Mouse (Mus musculus): Measurements from ENCODE around the gene Pou2f2. TPM values are rescaled to one million over a fixed set of nuclear protein-coding genes. Genes with fewer than 3 reads are reported as not detected.

The Pou2f2 gene
- polyA plus RNA-seq (2021; fragmentation: Nextera tagmentation), result 0.82 and 0.90 TPM in 2 replicates
- long read RNA-seq, experiment 1, partial matches to known transcripts, result 1 of 2 reads
- long read RNA-seq, experiment 1, other reads (novel, unspliced or antisense), result 1 of 2 reads
- long read RNA-seq, experiment 2, full-length matches to known transcripts, result 4 of 10 reads
- long read RNA-seq, experiment 2, partial matches to known transcripts, result 1 of 10 reads
- long read RNA-seq, experiment 2, other reads (novel, unspliced or antisense), result 5 of 10 reads

GRCm38 (mm10) chr7:25179606-25180161 is at the start of gene Pou2f2:
Pou2f2 (minus strand) TSS chr7:25179726.

GRCm38 (mm10) chr7:25221102-25221883 is 41.8 kb upstream of the Pou2f2 start, which contains the start of gene Zfp526:
Zfp526 (plus strand) TSS chr7:25221425.

DNA sequence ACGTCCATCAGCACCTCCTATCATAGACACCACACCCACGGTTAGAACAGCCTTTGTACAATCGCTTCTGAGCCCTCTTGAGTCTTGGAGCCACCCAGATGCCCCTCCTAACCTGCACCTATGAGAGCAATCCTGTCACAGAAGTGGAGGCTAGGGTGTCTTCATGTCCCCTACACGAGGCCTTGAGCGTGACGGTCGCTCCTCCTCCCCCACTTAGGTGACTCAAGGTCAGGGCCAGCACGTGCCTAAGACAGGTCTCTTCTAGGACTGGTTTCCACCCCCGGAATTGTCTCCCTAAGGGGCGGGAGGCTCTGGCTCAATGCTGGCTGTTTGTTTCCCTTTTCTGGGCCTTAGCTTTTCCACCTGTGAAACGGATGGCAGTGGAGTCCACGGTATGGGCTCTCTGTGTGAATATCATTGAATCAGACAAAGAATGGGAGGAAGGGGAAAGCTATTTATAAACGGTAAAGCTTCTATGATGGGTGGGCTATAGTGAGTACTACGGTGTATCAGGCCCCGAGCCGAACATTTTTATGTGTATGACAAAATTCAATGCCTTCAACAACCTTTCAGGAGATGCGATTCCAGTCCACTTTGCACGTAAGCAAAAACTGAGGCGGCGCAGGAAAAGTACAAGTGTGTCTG is 41.1 kb upstream of the Pou2f2 start, which contains the start of gene Dedd2:
Dedd2 (minus strand) TSS at position 159 of the 645 bp plus-strand sequence.

DNA sequence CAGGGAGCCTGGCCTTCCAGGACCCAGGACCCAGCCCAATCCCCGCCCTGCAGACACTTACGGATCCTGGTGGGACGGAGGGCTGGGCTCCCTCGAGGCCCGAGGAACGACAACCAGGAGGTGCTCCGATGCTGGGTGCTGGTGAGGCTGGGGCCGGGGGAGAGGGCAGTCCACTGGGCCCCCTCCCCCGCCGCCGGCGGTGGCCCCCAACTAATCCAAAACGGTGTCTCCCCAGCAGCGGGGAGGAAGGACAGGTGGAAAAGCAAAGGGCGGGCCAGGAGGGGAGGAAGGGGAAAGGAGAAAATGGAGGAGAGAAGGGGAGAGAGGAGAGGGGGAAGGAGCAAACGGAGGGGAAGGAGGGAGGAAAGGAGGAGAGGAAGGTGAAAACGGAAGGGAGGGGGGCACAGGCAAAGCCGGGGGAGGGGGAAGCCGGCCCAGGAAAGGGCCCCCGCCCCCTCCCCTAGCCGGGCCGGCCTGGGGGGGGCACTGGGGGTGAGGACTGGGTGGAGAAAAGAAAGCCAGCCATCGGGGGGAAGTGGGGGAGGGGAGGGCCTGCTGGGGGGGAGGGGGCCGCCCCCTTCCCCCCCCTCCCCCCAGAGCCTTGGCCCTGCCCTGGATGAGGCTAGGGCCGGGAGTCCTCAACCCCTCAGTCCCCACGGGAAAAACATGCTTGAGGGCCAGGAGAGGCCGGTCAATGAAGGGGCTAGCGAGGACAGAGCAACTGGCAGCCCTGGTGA is 107.4 kb downstream of the Pou2f2 start, which contains the start of the genes Grik5 and Zfp574:
Grik5 (minus strand) TSS at position 368 of the 737 bp plus-strand sequence.
Zfp574 (plus strand) TSS at position 589 of the 737 bp plus-strand sequence.

Small RNAs within 50 kb of the gene (microRNA-seq; reads per million reads assigned to microRNA genes)
- gene Mir6537, result not detected
- gene Mir7048, result not detected

Other genes starting within 250 kb of the Pou2f2 start
- gene Gm4881, start 235.2 kb downstream of the Pou2f2 start, polyA plus RNA-seq (2021; fragmentation: Nextera tagmentation), result not detected in 2 replicates
- 526 and 559 TPM in 2 replicates for gene Rabac1, start 207.0 kb downstream of the Pou2f2 start, polyA plus RNA-seq (2021; fragmentation: Nextera tagmentation)
- 1,296 and 1,449 TPM in 2 replicates for gene Atp1a3, start 173.8 kb downstream of the Pou2f2 start, polyA plus RNA-seq (2021; fragmentation: Nextera tagmentation)
- 5.7 and 7.1 TPM in 2 replicates for gene Grik5, start 107.4 kb downstream of the Pou2f2 start, polyA plus RNA-seq (2021; fragmentation: Nextera tagmentation)
- gene Zfp574, start 107.2 kb downstream of the Pou2f2 start, polyA plus RNA-seq (2021; fragmentation: Nextera tagmentation), result 24.9 TPM in 2 replicates
- gene Dedd2, start 40.9 kb upstream of the Pou2f2 start, polyA plus RNA-seq (2021; fragmentation: Nextera tagmentation), result 12.5 and 13.0 TPM in 2 replicates
- gene Zfp526, start 41.7 kb upstream of the Pou2f2 start, polyA plus RNA-seq (2021; fragmentation: Nextera tagmentation), result 0.44 and 0.52 TPM in 2 replicates
- gene Gsk3a, start 58.1 kb upstream of the Pou2f2 start, polyA plus RNA-seq (2021; fragmentation: Nextera tagmentation), result 10.0 and 12.5 TPM in 2 replicates
- gene Erf, start 71.0 kb upstream of the Pou2f2 start, polyA plus RNA-seq (2021; fragmentation: Nextera tagmentation), result 3.8 and 5.9 TPM in 2 replicates
- 29.7 and 30.9 TPM in 2 replicates for gene Cic, start 88.0 kb upstream of the Pou2f2 start, polyA plus RNA-seq (2021; fragmentation: Nextera tagmentation)
- 41.6 and 50.0 TPM in 2 replicates for gene Pafah1b3, start 118.3 kb upstream of the Pou2f2 start, polyA plus RNA-seq (2021; fragmentation: Nextera tagmentation)
- gene Prr19, start 121.7 kb upstream of the Pou2f2 start, polyA plus RNA-seq (2021; fragmentation: Nextera tagmentation), result 0.15 TPM in 1 of 2 replicates, not detected in the other
- 6.3 and 8.2 TPM in 2 replicates for gene Tmem145, start 126.4 kb upstream of the Pou2f2 start, polyA plus RNA-seq (2021; fragmentation: Nextera tagmentation)
- 6.5 and 6.8 TPM in 2 replicates for gene Megf8, start 137.4 kb upstream of the Pou2f2 start, polyA plus RNA-seq (2021; fragmentation: Nextera tagmentation)
- gene Cnfn, start 190.0 kb upstream of the Pou2f2 start, polyA plus RNA-seq (2021; fragmentation: Nextera tagmentation), result 0.21 TPM in 1 of 2 replicates, not detected in the other
- 5.1 and 5.6 TPM in 2 replicates for gene Lipe, start 219.0 kb upstream of the Pou2f2 start, polyA plus RNA-seq (2021; fragmentation: Nextera tagmentation)
- not detected in 2 replicates for gene Cxcl17, start 233.2 kb upstream of the Pou2f2 start, polyA plus RNA-seq (2021; fragmentation: Nextera tagmentation)

Data from layer of hippocampus, adult 6 months (tissue).